Mouse (Mus musculus): ENCODE data around the gene 2610042L04Rik. TPM values are rescaled to one million over a fixed set of nuclear protein-coding genes. Genes with fewer than 3 reads are reported as not detected.
"Not testable (repeated sequence)": the region's sequence is repeated elsewhere in the genome, so short reads cannot be mapped to it uniquely, and the experiment has no call there.

2610042L04Rik gene
- polyA plus RNA-seq (2015; fragmentation: Nextera tagmentation; extraction: Ambion mirVana) = not detected in 2 replicates

DNA sequence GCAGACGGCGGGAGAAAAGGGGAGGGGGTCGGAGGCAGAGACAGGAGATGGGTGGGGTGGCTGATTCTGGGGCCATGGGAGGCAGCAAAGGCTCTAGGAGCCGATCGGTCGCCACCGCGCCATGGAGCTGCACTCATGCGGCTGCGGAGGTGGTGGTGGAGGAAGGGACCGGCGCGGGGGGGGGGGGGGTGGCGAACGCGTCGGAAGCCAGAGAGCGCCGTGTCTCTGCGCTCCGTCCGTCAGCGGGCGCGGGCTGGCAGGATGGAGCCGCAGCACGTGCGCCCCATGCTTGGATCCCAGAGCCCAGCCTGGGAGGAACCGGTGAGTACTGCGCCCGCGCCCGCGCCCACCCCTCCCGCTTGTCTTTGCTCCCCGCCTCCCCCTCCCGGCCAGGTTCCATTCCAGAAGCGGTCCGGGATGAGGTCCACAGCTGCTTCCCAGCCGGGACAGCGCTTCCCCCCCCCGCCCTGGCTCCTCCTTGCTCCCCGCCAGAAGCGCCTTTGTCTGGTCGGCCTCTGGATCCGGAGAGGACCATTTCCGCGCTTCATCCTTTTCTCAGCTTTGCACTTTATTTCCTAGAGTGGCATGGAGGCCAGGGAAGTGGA lies at the start of gene 2610042L04Rik:
TSS of gene 2610042L04Rik (plus strand) at position 288 of the 605 bp plus-strand sequence.
- H3K36me3 ChIP-seq (replicated peaks); ATAC-seq (ENCODE audit: insufficient read depth); H3K27ac ChIP-seq (replicated peaks); H3K9ac ChIP-seq; H3K27me3 ChIP-seq; H3K4me3 ChIP-seq (replicated peaks); H3K4me2 ChIP-seq; H3K4me1 ChIP-seq (replicated peaks); H3K9me3 ChIP-seq (replicated peaks): not testable (repeated sequence)
- WGBS (ENCODE audit: insufficient replicate concordance) = 3% methylated on average over 15 of the region's 48 CpGs

- not testable (repeated sequence) for H3K4me2 ChIP-seq; H3K9me3 ChIP-seq (replicated peaks); H3K4me3 ChIP-seq (replicated peaks); H3K9ac ChIP-seq; ATAC-seq (ENCODE audit: insufficient read depth); H3K36me3 ChIP-seq (replicated peaks); H3K27me3 ChIP-seq; H3K27ac ChIP-seq (replicated peaks); H3K4me1 ChIP-seq (replicated peaks)
- no CpG with 5 or more reads among the region's 1 CpGs for WGBS (ENCODE audit: insufficient replicate concordance)
Measured at GRCm38 (mm10) chr14:4316983-4317382, 17.6 kb upstream of the 2610042L04Rik start, which contains the start of gene Gm3149. TSS of gene Gm3149 (plus strand) at chr14:4317283.

DNA sequence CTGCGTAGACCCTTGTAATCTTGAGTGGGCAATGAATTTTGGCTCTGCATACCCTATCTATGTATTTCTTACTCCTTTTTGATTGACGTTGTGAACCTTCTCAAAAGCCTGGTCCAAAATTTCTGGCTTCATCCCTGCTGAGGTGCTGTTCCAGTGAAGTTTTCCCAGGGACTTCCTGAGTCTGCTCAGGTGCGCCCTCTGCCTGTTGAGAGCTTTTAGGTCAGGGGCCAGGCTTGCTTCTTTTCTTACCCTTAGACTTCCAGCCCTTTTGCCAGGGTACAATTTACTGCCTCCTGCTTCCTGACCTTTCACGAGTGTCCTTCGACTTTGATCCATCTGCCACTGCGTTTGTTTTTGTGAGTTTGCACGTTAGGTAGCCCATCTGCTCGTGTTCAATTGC lies 943 bp downstream of the 2610042L04Rik start:
- H3K27ac ChIP-seq (replicated peaks); ATAC-seq (ENCODE audit: insufficient read depth); H3K9me3 ChIP-seq (replicated peaks); H3K9ac ChIP-seq; H3K4me1 ChIP-seq (replicated peaks); H3K4me2 ChIP-seq; H3K27me3 ChIP-seq; H3K36me3 ChIP-seq (replicated peaks); H3K4me3 ChIP-seq (replicated peaks): not testable (repeated sequence)
- WGBS (ENCODE audit: insufficient replicate concordance) = 4% methylated on average over 7 of the region's 8 CpGs

DNA sequence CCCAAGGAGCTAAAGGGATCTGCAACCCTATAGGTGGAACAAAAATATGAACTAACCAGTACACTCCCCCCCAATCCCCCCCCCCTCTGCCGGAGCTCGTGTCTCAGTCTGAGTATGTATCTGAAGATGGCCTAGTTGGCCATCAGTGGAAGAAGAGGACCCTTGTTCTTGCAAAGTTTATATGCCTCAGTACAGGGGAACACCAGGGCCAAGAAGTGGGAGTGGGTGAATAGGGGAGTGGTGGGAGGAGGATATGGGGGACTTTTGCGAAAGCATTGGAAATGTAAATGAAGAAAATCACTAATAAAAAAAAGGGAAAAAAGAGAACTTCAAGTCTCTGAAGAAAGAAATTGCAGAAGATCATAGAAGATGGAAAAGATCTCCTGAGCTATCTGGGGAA lies 34.4 kb downstream of the 2610042L04Rik start:
- not testable (repeated sequence) for H3K4me1 ChIP-seq (replicated peaks); H3K9me3 ChIP-seq (replicated peaks); H3K36me3 ChIP-seq (replicated peaks); ATAC-seq (ENCODE audit: insufficient read depth); H3K4me2 ChIP-seq; H3K4me3 ChIP-seq (replicated peaks); H3K27ac ChIP-seq (replicated peaks); H3K9ac ChIP-seq; H3K27me3 ChIP-seq
- WGBS (ENCODE audit: insufficient replicate concordance) = 68% methylated on average over 3 of the region's 3 CpGs

DNA sequence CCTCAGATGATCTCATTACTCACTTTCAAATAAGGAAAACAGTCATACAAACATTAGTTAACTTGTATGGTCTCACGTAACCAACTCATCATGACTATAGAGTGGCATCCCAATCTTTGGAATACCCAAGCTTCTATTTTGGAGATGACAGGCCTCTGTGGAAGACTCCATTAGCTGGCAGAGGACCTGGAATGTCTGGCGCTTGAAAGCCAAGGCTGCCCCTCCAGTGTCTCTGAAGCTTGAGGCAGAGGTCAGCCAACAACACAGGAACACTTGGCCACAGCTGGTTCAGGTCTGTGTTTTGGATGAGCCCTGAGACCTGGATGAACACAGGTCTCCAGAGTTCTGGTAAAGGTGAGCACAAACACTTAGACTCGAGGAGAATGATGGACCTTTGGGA lies 35.1 kb downstream of the 2610042L04Rik start:
- not testable (repeated sequence) for ATAC-seq (ENCODE audit: insufficient read depth); H3K4me3 ChIP-seq (replicated peaks); H3K4me2 ChIP-seq; H3K9me3 ChIP-seq (replicated peaks); H3K27me3 ChIP-seq; H3K36me3 ChIP-seq (replicated peaks); H3K27ac ChIP-seq (replicated peaks); H3K9ac ChIP-seq; H3K4me1 ChIP-seq (replicated peaks)
- 45% methylated on average over 3 of the region's 3 CpGs for WGBS (ENCODE audit: insufficient replicate concordance)

- H3K27ac ChIP-seq (replicated peaks); H3K4me1 ChIP-seq (replicated peaks); H3K4me2 ChIP-seq; H3K4me3 ChIP-seq (replicated peaks); ATAC-seq (ENCODE audit: insufficient read depth); H3K36me3 ChIP-seq (replicated peaks); H3K9me3 ChIP-seq (replicated peaks); H3K9ac ChIP-seq; H3K27me3 ChIP-seq: not testable (repeated sequence)
Measured at GRCm38 (mm10) chr14:4377871-4378270, 43.3 kb downstream of the 2610042L04Rik start.

DNA sequence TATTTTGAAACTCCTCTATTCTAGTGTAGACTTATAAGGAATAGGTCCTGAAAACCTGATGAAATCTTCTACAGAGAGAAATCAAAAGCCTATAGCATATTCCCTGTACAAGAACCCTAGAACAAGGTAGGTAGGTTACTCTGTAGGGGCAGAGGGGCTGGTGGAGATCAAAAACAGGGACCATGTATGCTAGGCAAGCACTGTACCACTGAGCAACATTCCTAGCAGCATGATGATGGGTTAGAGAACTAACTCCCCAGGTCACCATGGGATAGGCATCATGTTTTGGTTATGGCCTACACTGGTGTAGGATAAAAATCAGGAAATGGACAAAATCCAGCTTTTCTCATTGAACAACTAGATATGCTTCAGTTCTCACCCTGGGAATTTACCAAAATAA lies 51.0 kb downstream of the 2610042L04Rik start:
- H3K36me3 ChIP-seq (replicated peaks); H3K4me3 ChIP-seq (replicated peaks); ATAC-seq (ENCODE audit: insufficient read depth): not testable (repeated sequence)

DNA sequence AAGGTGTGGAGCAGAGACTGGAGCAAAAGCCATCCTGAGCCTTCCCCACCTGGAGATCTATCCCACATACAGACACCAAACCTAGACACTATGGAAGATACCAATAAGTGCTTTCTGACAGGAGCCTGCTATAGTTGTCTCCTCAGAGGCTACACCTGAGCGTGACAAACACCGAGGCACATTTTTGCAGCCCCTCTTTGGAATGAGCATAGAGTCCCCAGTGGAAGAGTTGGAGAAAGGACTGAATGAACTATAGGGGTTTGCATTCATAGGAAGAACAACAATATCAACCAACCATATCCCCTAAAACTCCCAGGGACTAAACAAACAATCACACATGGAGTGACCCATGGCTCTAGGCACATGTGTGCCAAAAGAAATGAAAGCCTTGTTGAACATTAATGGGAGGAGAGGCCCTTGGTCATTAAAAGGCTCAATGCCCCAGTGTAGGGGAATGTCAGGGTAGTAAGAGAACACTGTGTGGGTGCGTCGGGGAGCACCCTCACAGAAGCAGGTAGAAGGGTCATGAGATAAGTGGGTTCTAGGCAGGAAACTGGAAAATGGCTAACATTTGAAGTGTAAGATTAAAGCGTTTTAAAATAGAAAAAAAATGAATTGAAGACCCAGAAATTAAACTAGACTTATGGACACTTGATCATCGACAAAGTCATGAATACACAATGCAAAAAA lies 58.4 kb downstream of the 2610042L04Rik start:
- WGBS (ENCODE audit: insufficient replicate concordance) = 75% methylated on average over 4 of the region's 6 CpGs
- H3K9ac ChIP-seq; ATAC-seq (ENCODE audit: insufficient read depth); H3K4me3 ChIP-seq (replicated peaks); H3K27me3 ChIP-seq; H3K4me1 ChIP-seq (replicated peaks); H3K27ac ChIP-seq (replicated peaks); H3K36me3 ChIP-seq (replicated peaks); H3K4me2 ChIP-seq; H3K9me3 ChIP-seq (replicated peaks): not testable (repeated sequence)

More for the DNA sequence above, 51.0 kb downstream of the 2610042L04Rik start:
- H3K9me3 ChIP-seq (replicated peaks); H3K4me2 ChIP-seq; H3K27ac ChIP-seq (replicated peaks); H3K4me1 ChIP-seq (replicated peaks); H3K27me3 ChIP-seq; H3K9ac ChIP-seq: not testable (repeated sequence)

DNA sequence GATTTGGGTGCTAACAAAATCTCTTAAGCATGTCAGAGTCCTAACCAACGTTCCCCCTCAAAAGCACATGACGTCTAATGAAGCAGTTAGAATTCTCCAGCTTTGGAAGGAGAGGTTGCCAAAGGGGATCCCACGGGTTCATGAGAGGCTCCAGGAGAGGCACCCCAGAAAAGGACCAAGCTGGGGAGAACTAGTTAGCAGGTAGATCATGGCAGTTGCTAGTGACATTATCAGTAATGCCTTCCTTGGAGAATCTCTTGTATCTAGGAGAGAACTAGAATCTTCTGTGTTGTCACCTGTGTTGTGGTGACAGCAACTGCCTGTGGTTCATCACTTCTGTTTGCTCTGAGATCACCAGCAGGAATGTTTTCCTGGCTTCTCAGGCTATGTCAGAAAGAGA lies 62.7 kb downstream of the 2610042L04Rik start, which contains the start of gene Gm3159:
TSS of gene Gm3159 (plus strand) at position 301 of the 400 bp plus-strand sequence.
- not testable (repeated sequence) for H3K27me3 ChIP-seq; H3K4me3 ChIP-seq (replicated peaks); H3K4me2 ChIP-seq; H3K4me1 ChIP-seq (replicated peaks); H3K27ac ChIP-seq (replicated peaks); H3K36me3 ChIP-seq (replicated peaks); H3K9me3 ChIP-seq (replicated peaks); ATAC-seq (ENCODE audit: insufficient read depth); H3K9ac ChIP-seq
- 40% methylated on average over 1 of the region's 3 CpGs for WGBS (ENCODE audit: insufficient replicate concordance)

DNA sequence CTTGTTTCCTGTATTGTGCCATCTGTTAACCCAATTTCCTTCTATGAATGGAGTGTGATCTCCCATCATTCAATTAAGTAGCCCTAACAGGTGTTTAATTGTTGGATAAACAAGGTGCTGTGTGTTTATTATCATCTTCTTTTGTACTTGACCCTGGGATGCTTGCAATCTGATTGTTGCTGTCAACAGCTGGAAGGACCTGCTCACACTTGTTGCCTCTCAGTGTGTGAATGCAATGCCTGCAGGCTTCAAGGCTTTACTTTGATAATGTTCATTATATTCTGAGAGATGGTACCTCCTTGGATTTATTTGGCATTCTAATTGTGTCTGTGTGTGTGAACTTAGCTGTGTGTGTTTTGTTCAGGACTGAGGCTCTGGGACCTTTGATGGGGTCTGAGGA lies 64.1 kb downstream of the 2610042L04Rik start:
- not testable (repeated sequence) for H3K9me3 ChIP-seq (replicated peaks); H3K4me2 ChIP-seq; ATAC-seq (ENCODE audit: insufficient read depth); H3K9ac ChIP-seq; H3K27ac ChIP-seq (replicated peaks); H3K36me3 ChIP-seq (replicated peaks); H3K27me3 ChIP-seq; H3K4me3 ChIP-seq (replicated peaks); H3K4me1 ChIP-seq (replicated peaks)

- not testable (repeated sequence) for H3K9me3 ChIP-seq (replicated peaks); ATAC-seq (ENCODE audit: insufficient read depth); H3K27ac ChIP-seq (replicated peaks); H3K4me2 ChIP-seq; H3K4me1 ChIP-seq (replicated peaks); H3K9ac ChIP-seq; H3K27me3 ChIP-seq; H3K36me3 ChIP-seq (replicated peaks); H3K4me3 ChIP-seq (replicated peaks)
- 69% methylated on average over 5 of the region's 5 CpGs for WGBS (ENCODE audit: insufficient replicate concordance)
Measured at GRCm38 (mm10) chr14:4400115-4400789, 65.7 kb downstream of the 2610042L04Rik start.

All from liver, embryonic 15.5 days (tissue).